Mouse (Mus musculus): ENCODE data around the gene Shh. TPM values are rescaled to one million over a fixed set of nuclear protein-coding genes. Genes with fewer than 3 reads are reported as not detected.

Shh gene
- polyA plus RNA-seq, 1 experiment from 2014 or later = 7.3 TPM

DNA sequence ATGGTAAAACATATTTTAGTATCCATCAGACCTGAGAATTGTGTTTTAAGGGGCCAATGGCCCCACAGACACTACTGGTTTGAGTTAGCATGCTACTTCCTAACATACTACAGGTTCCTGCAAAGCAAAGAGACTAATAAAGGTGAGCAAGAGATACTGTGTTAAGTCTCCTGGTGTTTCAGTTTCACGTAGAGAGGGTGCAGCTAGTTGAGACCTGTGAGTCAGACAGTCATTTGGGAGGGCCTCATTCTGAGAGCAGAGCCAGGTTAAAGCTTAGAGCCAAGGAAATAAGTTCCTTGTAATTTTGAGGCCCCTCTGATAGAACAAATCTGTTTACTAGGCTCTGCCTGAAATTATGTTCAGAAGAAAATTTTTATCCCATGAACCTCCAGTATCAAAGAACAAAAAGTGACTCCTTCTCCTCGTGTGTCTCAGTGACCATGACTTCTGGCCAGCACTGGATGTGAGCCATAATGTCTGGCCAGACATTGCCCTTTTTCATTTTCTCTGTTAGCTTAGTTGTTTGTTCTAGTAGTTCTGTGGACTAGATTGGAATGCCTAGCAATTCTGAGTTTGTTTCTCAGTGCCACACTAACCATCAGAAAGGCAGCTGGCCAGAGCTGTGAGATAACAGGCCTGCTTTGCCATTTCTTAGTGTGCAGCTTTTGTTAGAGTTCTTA lies 54.9 kb downstream of the Shh start:
- 98% methylated on average over 2 of the region's 2 CpGs for WGBS
- DNase-seq (ENCODE audit: low spot score) = no peak
- no peaks in the 10 kb centered on the region for H3K9me3 ChIP-seq (replicated peaks)
- H3K36me3 ChIP-seq = peaks cover 98% of the 10 kb centered on the region
- H3K27ac ChIP-seq (replicated peaks) = no peak overlapping the region
- no peaks in the 10 kb centered on the region for H3K27me3 ChIP-seq (ENCODE audit: low read depth, poor library complexity, severe bottlenecking)
- no peak overlapping the region for H3K4me3 ChIP-seq
- no peaks in the 10 kb centered on the region for H3K4me1 ChIP-seq

Other genes starting within 250 kb of the Shh start
- 95.4 and 137 TPM in 2 replicates for gene Cnpy1, start 221.4 kb downstream of the Shh start, polyA plus RNA-seq (2016; fragmentation: Nextera tagmentation; extraction: Ambion mirVana)
- gene Rbm33, start 150.1 kb downstream of the Shh start, polyA plus RNA-seq (2016; fragmentation: Nextera tagmentation; extraction: Ambion mirVana) = 13.2 and 15.3 TPM in 2 replicates

Data from midbrain, embryonic 10.5 days (tissue).